ENCODE assay signal across 21 mouse cellular contexts in genomic region chr3:63351680-63352260, GRCm38 (mm10).
DNase-seq lines count a peak whose midpoint lies in the region; ATAC-seq and TF ChIP-seq lines count a peak whose summit lies in the region.
"Had no signal": no experiment of that assay in that cellular context is flagged by ENCODE, and none has a peak within 500 bp of the region (broad histone marks: within the 10 kb centered on the region; RNA-seq: fewer than 3 reads in every experiment).

No protein-coding gene starts in this region.

- 66% methylated on average over 1 of the region's 1 CpGs for WGBS in kidney, embryonic 16.5 days
- WGBS in lung, postnatal 0 days, result 67% methylated on average over 1 of the region's 1 CpGs
- 43% methylated on average over 1 of the region's 1 CpGs for WGBS in limb, embryonic 14.5 days
- WGBS in intestine, embryonic 16.5 days, result 85% methylated on average over 1 of the region's 1 CpGs

- no peak for TF ChIP-seq CTCF in lung, postnatal 0 days (IDR thresholded peaks at IDR 0.05)

- H3K36me3 ChIP-seq in kidney, embryonic 16.5 days (ENCODE audit: insufficient read depth, low read length), result peaks cover 3% of the 10 kb centered on the region; the same call in 1 of the 2 replicates
- H3K36me3 ChIP-seq in lung, postnatal 0 days (ENCODE audit: insufficient read depth, low read length), result no peaks in the 10 kb centered on the region
- peaks cover 18% of the 10 kb centered on the region for H3K36me3 ChIP-seq in limb, embryonic 14.5 days (ENCODE audit: control insufficient read depth, insufficient read depth, low read length)
- no peaks in the 10 kb centered on the region for H3K36me3 ChIP-seq in intestine, embryonic 16.5 days (ENCODE audit: control insufficient read depth, insufficient read depth, low read length)
- H3K36me3 ChIP-seq: G1E; heart, embryonic 12.5 days; hindbrain, embryonic 10.5 days had no signal

- no peak overlapping the region for H3K4me2 ChIP-seq in kidney, embryonic 16.5 days (replicated peaks; ENCODE audit: low read depth, low read length)
- H3K4me2 ChIP-seq in lung, postnatal 0 days (replicated peaks; ENCODE audit: low read depth, low read length), result no peak overlapping the region
- no peak overlapping the region for H3K4me2 ChIP-seq in limb, embryonic 14.5 days (replicated peaks; ENCODE audit: low read depth, low read length, severe bottlenecking)
- H3K4me2 ChIP-seq in intestine, embryonic 16.5 days (ENCODE audit: low read depth, low read length), result no peak overlapping the region
- H3K4me2 ChIP-seq: forebrain, embryonic 13.5 days; heart, embryonic 12.5 days; hindbrain, embryonic 14.5 days had no signal

- peak; percentile 73; the same call in 1 of the 2 replicates for ATAC-seq in kidney, embryonic 16.5 days (ENCODE audit: low FRiP score, low TSS enrichment)
- no peak for ATAC-seq in lung, postnatal 0 days
- ATAC-seq in limb, embryonic 14.5 days (ENCODE audit: low FRiP score, low read depth), result 0 out of 2 replicates have a peak, but pooled peaks have one; percentile 23
- ATAC-seq in intestine, embryonic 16.5 days, result no peak
- ATAC-seq: CD4-positive, CD25-positive, alpha-beta regulatory T cell, adult 4 months; forebrain, embryonic 13.5 days; forebrain, postnatal 0 days had no signal

- no peak for TF ChIP-seq POLR2A in limb, embryonic 14.5 days (IDR thresholded peaks at IDR 0.05; ENCODE audit: borderline replicate concordance, extremely low read depth, insufficient read depth, insufficient read length)

- 0 out of 2 replicates have a peak, but pooled peaks cover 6% of the 10 kb centered on the region for H3K4me1 ChIP-seq in kidney, embryonic 16.5 days (ENCODE audit: insufficient read depth, low read length)
- no peaks in the 10 kb centered on the region for H3K4me1 ChIP-seq in lung, postnatal 0 days (ENCODE audit: insufficient read depth, low read depth, low read length)
- peaks cover 7% of the 10 kb centered on the region; the same call in 1 of the 2 replicates for H3K4me1 ChIP-seq in limb, embryonic 14.5 days (ENCODE audit: control insufficient read depth, insufficient read depth, low read length)
- no peaks in the 10 kb centered on the region for H3K4me1 ChIP-seq in intestine, embryonic 16.5 days (ENCODE audit: control insufficient read depth, insufficient read depth, low read length)
- H3K4me1 ChIP-seq: forebrain, embryonic 13.5 days; heart, embryonic 12.5 days; hindbrain, embryonic 10.5 days had no signal

- no peak for DNase-seq in kidney, postnatal 4 days
- DNase-seq in lung, postnatal 0 days (ENCODE audit: low spot score), result peak; percentile 9
- no peak for DNase-seq in lung, postnatal 4 days
- peak; percentile 73 for DNase-seq in Muller cell, postnatal 12 days (ENCODE audit: inconsistent ontology term)
- no peak for DNase-seq in limb, embryonic 14.5 days (ENCODE audit: low spot score)
- DNase-seq in layer of hippocampus, adult 18-20 months (ENCODE audit: low spot score in 2 of 2), result no peak
- DNase-seq: adrenal gland, adult 2 months; adrenal gland, postnatal 25 days; B cell, adult 2 months; cerebellum, adult 18-20 months; cerebellum, adult 9-11 months; forebrain, postnatal 0 days; gastrocnemius, postnatal 25 days had no signal

- no peak for TF ChIP-seq EP300 in lung, postnatal 0 days (IDR thresholded peaks at IDR 0.05)

- no peaks in the 10 kb centered on the region for H3K9me3 ChIP-seq in kidney, embryonic 16.5 days (ENCODE audit: low read length)
- no peaks in the 10 kb centered on the region for H3K9me3 ChIP-seq in lung, postnatal 0 days (ENCODE audit: low read length)
- H3K9me3 ChIP-seq in limb, embryonic 14.5 days (ENCODE audit: control insufficient read depth, low read length), result no peaks in the 10 kb centered on the region
- no peaks in the 10 kb centered on the region for H3K9me3 ChIP-seq in intestine, embryonic 16.5 days (ENCODE audit: control insufficient read depth, low read length)
- H3K9me3 ChIP-seq: forebrain, embryonic 13.5 days; G1E; heart, embryonic 12.5 days; hindbrain, embryonic 10.5 days had no signal

- H3K9ac ChIP-seq in kidney, embryonic 16.5 days (replicated peaks; ENCODE audit: low read length), result no peak overlapping the region
- H3K9ac ChIP-seq in lung, postnatal 0 days (replicated peaks; ENCODE audit: low read depth), result no peak overlapping the region
- H3K9ac ChIP-seq in limb, embryonic 14.5 days (ENCODE audit: low read depth, low read length, severe bottlenecking), result no peak overlapping the region
- H3K9ac ChIP-seq in intestine, embryonic 16.5 days (ENCODE audit: low read depth, low read length), result no peak overlapping the region
- H3K9ac ChIP-seq: forebrain, embryonic 13.5 days; forebrain, postnatal 0 days; heart, embryonic 12.5 days; hindbrain, embryonic 14.5 days had no signal

- H3K27ac ChIP-seq in kidney, embryonic 16.5 days (ENCODE audit: low read length), result no peak overlapping the region
- no peak overlapping the region for H3K27ac ChIP-seq in lung, postnatal 0 days (ENCODE audit: low read length)
- no peak overlapping the region for H3K27ac ChIP-seq in limb, embryonic 14.5 days (replicated peaks; ENCODE audit: low read depth, low read length)
- no peak overlapping the region for H3K27ac ChIP-seq in intestine, embryonic 16.5 days (ENCODE audit: low read length)
- H3K27ac ChIP-seq: forebrain, embryonic 13.5 days; hindbrain, embryonic 10.5 days; hindbrain, embryonic 14.5 days had no signal

- H3K4me3 ChIP-seq in kidney, embryonic 16.5 days (ENCODE audit: low read length), result no peak overlapping the region
- no peak overlapping the region for H3K4me3 ChIP-seq in lung, postnatal 0 days (ENCODE audit: low read depth, low read length)
- H3K4me3 ChIP-seq in limb, embryonic 14.5 days (replicated peaks; ENCODE audit: low read length), result no peak overlapping the region
- H3K4me3 ChIP-seq in intestine, embryonic 16.5 days (ENCODE audit: low read length), result no peak overlapping the region
- H3K4me3 ChIP-seq: forebrain, embryonic 13.5 days; heart, embryonic 12.5 days; hindbrain, embryonic 10.5 days had no signal

- no peaks in the 10 kb centered on the region for H3K27me3 ChIP-seq in kidney, embryonic 16.5 days (ENCODE audit: insufficient read depth, low read length)
- no peaks in the 10 kb centered on the region for H3K27me3 ChIP-seq in lung, postnatal 0 days (replicated peaks; ENCODE audit: insufficient read depth, low read length)
- H3K27me3 ChIP-seq in limb, embryonic 14.5 days (ENCODE audit: control insufficient read depth, insufficient read depth, low read length), result no peaks in the 10 kb centered on the region
- no peaks in the 10 kb centered on the region for H3K27me3 ChIP-seq in intestine, embryonic 16.5 days (replicated peaks; ENCODE audit: control insufficient read depth, insufficient read depth, low read length)
- H3K27me3 ChIP-seq: forebrain, embryonic 13.5 days; heart, embryonic 12.5 days had no signal

Comparison
In these comparisons a context has a peak if more than half of its experiments do, and no peak if none do; other contexts are left out.
1. DNase-seq: peak in lung, postnatal 0 days (single experiment) and Muller cell, postnatal 12 days (single experiment); none in kidney, postnatal 4 days (0 of 2), lung, postnatal 4 days (0 of 2), limb, embryonic 14.5 days (single experiment) and layer of hippocampus, adult 18-20 months (0 of 2).
2. ATAC-seq: peak in kidney, embryonic 16.5 days (single experiment) and limb, embryonic 14.5 days (single experiment); none in lung, postnatal 0 days (single experiment) and intestine, embryonic 16.5 days (single experiment).